Mouse (Mus musculus) spleen, postnatal 4 days (tissue): ENCODE data around the gene Nhsl2.
A peak's percentile ranks its signal among the peaks of the same experiment; 100 is the strongest.

Experiments used
- DNase-seq, 2 experiments: peaks; one replicate each; pipeline ENCODE4 v3.0.0; 2022; ENCODE audit warnings: low spot score in 2 of 2

The Nhsl2 gene

DNA sequence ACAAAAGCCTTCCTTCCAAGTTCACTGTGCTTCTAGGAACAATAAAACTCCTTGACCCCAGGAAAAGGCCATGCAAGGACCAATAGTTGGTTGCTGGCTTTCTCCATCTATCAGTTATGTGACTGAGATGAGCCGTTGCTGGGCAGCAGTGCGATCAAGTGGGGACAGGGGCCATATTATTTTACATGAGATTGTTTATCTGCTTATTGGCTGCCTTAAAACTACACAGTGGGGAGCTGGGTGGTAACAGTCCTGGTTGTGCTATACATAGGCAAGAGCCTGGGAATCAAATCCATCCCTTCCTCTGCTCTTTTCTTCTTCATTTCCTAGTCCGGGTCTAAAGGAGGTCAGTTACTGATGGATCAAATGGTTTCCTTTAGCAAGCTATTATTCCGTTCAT is 53.4 kb downstream of the Nhsl2 start:
- no peak for DNase-seq

DNA sequence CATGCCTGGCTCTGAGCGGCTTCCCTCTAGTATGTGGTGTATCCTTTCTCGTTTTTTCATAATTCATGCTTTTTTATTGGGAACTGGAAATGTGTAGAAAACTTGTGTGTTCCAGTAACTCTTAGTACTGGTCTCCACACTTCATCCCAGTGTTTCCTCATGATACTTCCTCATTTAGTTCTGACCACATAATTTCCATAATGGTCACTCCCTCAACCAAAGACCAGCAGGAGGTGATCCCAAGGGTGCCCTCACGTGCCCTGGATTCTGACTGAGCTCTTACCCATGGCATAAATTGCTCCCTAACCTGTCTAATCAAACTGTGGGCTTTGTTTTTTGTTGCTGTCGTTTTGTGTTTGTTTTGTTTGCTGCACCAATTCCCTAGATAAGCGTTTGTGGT is 58.1 kb downstream of the Nhsl2 start:
- no peak for DNase-seq

- DNase-seq = no peak
These were observed 79.9 kb downstream of the Nhsl2 start for GRCm38 (mm10) chrX:101929131-101929530.

DNA sequence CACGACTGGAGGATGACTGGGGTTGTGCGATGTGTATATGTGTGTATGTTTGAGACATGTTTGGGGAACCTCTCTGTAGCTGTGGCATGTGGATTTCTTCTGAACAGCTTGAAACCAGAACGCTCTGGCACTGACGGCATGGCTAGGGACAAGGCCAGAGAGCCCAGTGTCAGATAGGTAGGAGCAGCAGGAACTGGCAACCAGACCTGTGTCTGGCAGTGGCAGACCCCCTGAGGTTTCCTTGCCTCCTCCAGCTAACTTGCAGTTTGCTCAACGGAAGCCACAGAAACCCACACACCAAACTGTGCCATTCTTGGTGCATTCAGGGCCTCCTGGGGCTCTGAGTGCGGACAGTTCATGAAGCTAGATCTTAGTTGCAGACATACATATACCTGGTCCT is 81.1 kb downstream of the Nhsl2 start:
- no peak for DNase-seq

DNA sequence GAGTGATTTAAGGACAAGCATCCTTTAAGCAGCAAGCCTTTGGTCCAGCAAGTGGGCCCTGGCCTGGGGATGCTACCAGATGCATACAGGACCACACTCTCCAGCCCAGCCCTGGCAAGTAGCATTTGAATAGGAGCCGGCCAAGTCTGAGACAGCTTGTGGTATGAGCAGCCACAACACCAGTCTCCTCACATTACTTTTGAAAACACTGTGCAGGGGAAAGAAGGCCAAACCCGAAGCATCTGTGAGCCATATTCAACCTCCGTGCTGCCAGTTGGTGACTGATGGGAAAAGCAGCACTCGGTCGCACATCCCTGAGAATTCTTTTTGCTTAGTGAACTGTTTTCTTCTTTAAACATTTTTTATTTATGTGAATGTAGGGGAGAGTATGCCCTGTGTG is 81.8 kb downstream of the Nhsl2 start:
- no peak for DNase-seq

DNA sequence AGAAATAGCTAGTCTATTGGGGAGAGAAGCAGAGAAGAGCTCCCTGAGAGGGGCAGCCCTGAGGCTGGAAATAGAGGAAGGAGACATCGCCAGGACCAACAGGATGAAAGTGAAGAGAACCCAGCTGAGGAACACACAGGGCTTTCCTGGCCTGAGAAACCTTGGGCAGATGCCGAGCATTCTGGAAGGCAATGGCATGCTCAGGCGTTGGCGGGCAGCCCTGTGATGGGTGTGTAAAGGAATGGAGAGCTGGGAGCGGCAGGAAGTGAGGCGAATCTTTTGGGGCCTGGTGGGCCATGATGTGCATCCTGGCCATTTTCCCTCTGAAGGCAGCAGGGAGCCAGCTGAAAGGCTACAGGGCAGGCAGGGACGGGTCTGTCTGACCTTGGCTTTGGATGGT is 83.1 kb downstream of the Nhsl2 start:
- no peak for DNase-seq

GRCm38 (mm10) chrX:101933346-101933745 is 84.2 kb downstream of the Nhsl2 start:
- no peak for DNase-seq

DNA sequence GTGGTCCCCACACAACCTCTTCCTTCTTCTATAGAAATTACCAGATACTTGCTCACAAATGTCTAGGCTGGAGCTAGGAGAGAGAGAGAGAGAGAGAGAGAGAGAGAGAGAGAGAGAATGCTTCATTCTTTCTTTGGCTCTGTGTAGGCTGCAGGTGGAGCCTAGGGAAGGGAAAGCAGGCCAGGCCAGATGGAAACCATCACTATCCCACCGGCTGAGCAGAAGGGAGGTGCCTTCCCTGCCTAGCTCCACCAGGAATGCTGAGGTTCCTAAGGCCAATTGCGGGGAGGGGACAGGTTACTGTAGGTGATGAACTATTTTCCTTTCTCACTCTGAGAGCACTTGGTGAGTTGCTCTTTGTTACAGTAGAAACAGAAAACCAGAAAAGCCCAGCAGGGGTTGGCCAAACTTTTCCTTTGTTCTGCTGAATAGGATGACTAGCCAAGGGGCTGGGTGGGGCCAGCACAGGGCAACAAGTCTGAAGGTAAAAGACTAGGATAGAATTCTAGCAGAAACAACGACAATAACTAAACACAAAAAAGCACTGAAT is 86.2 kb downstream of the Nhsl2 start:
- DNase-seq = no peak

- DNase-seq = no peak
These were observed 90.3 kb downstream of the Nhsl2 start for GRCm38 (mm10) chrX:101939486-101939885.

- DNase-seq = no peak
These were observed 93.3 kb downstream of the Nhsl2 start for GRCm38 (mm10) chrX:101942461-101942896.

- no peak for DNase-seq
These were observed 94.6 kb downstream of the Nhsl2 start for GRCm38 (mm10) chrX:101943743-101944142.

GRCm38 (mm10) chrX:101944761-101945330 is 95.7 kb downstream of the Nhsl2 start:
- DNase-seq = no peak

- DNase-seq = no peak
These were observed 103.3 kb downstream of the Nhsl2 start for GRCm38 (mm10) chrX:101952436-101952835.

DNA sequence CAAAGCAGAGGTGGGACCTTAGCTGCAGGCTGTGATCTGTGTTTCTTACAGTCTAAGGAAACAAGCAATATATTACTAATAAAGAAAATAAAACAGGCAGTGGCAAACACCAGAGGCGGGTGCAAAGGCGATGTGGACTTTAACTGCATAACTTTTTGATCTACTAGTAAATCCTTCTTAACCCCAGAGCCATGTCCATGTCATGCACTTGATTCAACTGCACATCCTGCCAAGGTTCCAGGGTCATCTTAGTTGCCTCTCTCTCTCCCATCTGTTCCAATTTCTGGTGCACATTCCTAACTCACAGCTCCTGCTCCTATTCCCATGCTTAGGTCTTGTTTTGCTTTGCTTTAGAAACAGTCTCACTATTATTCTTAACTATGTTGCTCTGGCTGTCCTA is 104.1 kb downstream of the Nhsl2 start:
- no peak for DNase-seq

GRCm38 (mm10) chrX:101953787-101954491 is 104.8 kb downstream of the Nhsl2 start:
- peak; percentile 70 to 83 for DNase-seq

GRCm38 (mm10) chrX:101954492-101954851 is 105.3 kb downstream of the Nhsl2 start:
- no peak for DNase-seq

DNA sequence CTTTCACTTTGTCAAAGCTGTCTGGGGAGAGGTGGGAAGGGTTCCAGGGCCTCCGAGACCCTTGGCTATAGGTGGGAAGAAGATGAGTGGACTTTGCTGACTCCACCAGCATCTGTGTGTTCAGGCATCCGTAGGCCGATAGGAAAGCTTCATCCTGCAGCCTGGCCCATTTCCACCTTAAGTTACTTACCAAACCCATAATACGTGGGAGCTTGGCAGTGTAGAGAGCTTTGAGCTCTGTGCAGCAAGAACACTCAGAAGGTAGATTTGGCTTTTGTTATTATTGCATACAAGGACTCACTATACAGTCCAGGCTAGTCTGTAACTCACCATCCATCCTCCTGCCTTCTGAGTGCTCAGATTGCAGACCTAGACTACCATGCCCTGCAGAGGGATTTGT is 112.7 kb downstream of the Nhsl2 start:
- no peak for DNase-seq

GRCm38 (mm10) chrX:101963711-101964110 is 114.5 kb downstream of the Nhsl2 start:
- no peak for DNase-seq

- DNase-seq = no peak
These were observed 123.8 kb downstream of the Nhsl2 start for GRCm38 (mm10) chrX:101973028-101973427.

DNA sequence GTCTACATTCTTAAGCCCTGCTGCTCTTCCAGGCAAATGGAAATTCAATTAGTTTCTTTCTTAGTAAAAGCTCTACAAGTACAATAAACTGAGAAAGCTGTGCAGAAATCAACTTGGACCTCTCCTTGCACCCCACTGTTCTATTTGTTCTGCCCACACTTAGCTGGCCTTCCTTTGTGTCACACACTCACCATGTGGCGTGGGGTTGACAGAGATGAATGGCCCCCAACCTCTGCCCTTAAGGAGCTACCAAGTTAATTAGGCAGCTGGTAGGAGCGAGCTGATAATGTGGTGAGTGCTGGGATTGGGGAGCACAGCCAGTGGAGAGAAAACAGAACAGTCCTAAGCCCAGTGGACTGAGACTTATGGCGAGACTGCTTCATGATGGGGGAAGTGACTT is 127.7 kb downstream of the Nhsl2 start:
- DNase-seq = no peak

DNA sequence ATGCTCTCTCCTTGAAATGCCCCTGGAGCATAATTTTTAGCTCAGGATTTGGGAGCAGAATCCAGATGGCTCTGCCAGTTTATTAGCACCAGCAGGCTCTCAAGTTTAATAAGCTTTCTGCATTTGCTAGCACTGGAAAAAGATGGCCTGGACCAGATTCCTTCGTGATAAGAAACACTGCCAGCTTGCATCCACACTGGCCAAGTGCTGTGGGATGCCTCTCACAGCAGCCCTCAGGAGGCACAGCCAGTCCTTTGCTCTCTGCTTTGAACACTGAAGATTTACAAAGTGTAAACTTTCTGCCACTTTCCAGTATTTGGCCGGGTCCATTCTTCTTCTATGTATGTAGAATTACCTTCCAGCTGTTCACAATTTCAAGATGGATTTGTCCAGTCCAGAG is 129.7 kb downstream of the Nhsl2 start:
- DNase-seq = no peak

DNA sequence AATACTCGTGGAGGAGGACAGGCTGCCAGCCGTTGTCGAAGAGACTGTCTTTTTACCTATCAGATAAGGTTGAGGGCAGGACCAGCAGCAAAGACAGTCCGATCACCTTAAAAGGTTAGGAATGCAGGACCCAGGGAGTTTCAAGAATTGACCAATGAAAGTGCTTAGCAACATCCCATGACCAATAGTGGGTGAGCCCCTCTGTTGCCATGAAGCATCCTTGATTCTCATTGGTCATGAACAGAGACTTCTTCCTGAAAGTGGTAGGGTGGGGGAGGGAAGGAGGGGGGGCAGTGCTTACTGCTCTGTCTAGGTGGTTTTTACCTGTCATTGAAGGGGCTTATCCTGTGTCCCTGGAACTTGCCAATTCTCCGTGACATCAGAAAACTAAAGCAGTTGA is 130.1 kb downstream of the Nhsl2 start:
- DNase-seq = no peak

GRCm38 (mm10) chrX:101980586-101980985 is 131.4 kb downstream of the Nhsl2 start:
- no peak for DNase-seq

GRCm38 (mm10) chrX:101981450-101981849 is 132.3 kb downstream of the Nhsl2 start:
- DNase-seq = no peak
